Comparison of ENCODE assay signal across 21 mouse cellular contexts in genomic region chr2:45270035-45270434, GRCm38 (mm10).
DNase-seq lines count a peak whose midpoint lies in the region; ATAC-seq and TF ChIP-seq lines count a peak whose summit lies in the region.
"Had no signal": no experiment of that assay in that cellular context is flagged by ENCODE, and none has a peak within 500 bp of the region (broad histone marks: within the 10 kb centered on the region; RNA-seq: fewer than 3 reads in every experiment).

No protein-coding gene starts in this region.

- H3K4me1 ChIP-seq in liver, adult 2 months (ENCODE audit: control insufficient read depth, insufficient read depth, low read length) = no peaks in the 10 kb centered on the region
- H3K4me1 ChIP-seq in thymus, adult 2 months (replicated peaks; ENCODE audit: control insufficient read depth, insufficient read depth, low read length) = no peaks in the 10 kb centered on the region
- H3K4me1 ChIP-seq: embryonic facial prominence, embryonic 10.5 days; forebrain, embryonic 13.5 days had no signal

- H3K27me3 ChIP-seq in liver, adult 2 months (ENCODE audit: control insufficient read depth, insufficient read depth, low read length) = no peaks in the 10 kb centered on the region
- H3K27me3 ChIP-seq in thymus, adult 2 months (ENCODE audit: control insufficient read depth, insufficient read depth, low read length) = no peaks in the 10 kb centered on the region
- H3K27me3 ChIP-seq: forebrain, embryonic 13.5 days; heart, embryonic 15.5 days had no signal

- WGBS in liver, adult 2 months = 73% methylated on average over 2 of the region's 2 CpGs
- 92% methylated on average over 2 of the region's 2 CpGs for WGBS in thymus, adult 2 months

- no peak overlapping the region for H3K9ac ChIP-seq in liver, adult 2 months (ENCODE audit: low read depth, low read length)
- H3K9ac ChIP-seq: forebrain, embryonic 13.5 days; forebrain, postnatal 0 days; heart, embryonic 15.5 days had no signal

- TF ChIP-seq CTCF in liver, adult 2 months (IDR thresholded peaks at IDR 0.05; ENCODE audit: low read depth, low read length) = no peak
- no peak for TF ChIP-seq CTCF in thymus, adult 2 months (IDR thresholded peaks at IDR 0.05; ENCODE audit: borderline replicate concordance, control insufficient read depth, extremely low read depth, insufficient read depth, low read length, poor library complexity)

- no peak for TF ChIP-seq POLR2A in liver, adult 2 months (IDR thresholded peaks at IDR 0.05; ENCODE audit: extremely low read depth, insufficient read depth, low read length)
- no peak for TF ChIP-seq POLR2A in thymus, adult 2 months (IDR thresholded peaks at IDR 0.05; ENCODE audit: control insufficient read depth, extremely low read depth, insufficient read depth, low read length, poor library complexity)

- H3K79me2 ChIP-seq in liver, adult 2 months (ENCODE audit: control insufficient read depth, insufficient read depth, low read length) = no peaks in the 10 kb centered on the region

- H3K4me3 ChIP-seq in liver, adult 2 months (ENCODE audit: insufficient read depth, low read depth, low read length) = no peak overlapping the region
- H3K4me3 ChIP-seq in thymus, adult 2 months (ENCODE audit: control insufficient read depth, insufficient read depth, low read length) = no peak overlapping the region
- H3K4me3 ChIP-seq: embryonic facial prominence, embryonic 10.5 days; forebrain, embryonic 13.5 days; heart, adult 2 months; heart, embryonic 15.5 days had no signal

- DNase-seq in liver, adult 2 months (ENCODE audit: extremely low read depth, low read depth, low spot score) = peak; percentile 26
- DNase-seq in liver = no peak
- no peak for DNase-seq in right cerebral cortex, adult 18-20 months
- no peak for DNase-seq in right cerebral cortex, postnatal 14 days
- DNase-seq in thymus, adult 2 months = no peak
- DNase-seq: adrenal gland, adult 2 months; adrenal gland, postnatal 25 days; cerebellum, adult 18-20 months; cerebellum, adult 9-11 months; cerebellum, postnatal 36 days; forebrain, postnatal 0 days; gastrocnemius, postnatal 36 days; heart, postnatal 14 days had no signal

- ATAC-seq in granulocyte monocyte progenitor cell, adult 5-6 weeks (replicated peaks; ENCODE audit: poor library complexity, severe bottlenecking) = peak; percentile 84
- ATAC-seq in monocyte, adult 5-6 weeks (replicated peaks; ENCODE audit: insufficient number of reproducible peaks, low FRiP score, low TSS enrichment, poor library complexity, severe bottlenecking) = 0 out of 2 replicates have a peak, but pooled peaks have one; percentile 61
- ATAC-seq: forebrain, embryonic 13.5 days; forebrain, postnatal 0 days; hindbrain, embryonic 16.5 days; inflammation-experienced regulatory T-cells, adult 6 months had no signal

- no peaks in the 10 kb centered on the region for H3K36me3 ChIP-seq in liver, adult 2 months (ENCODE audit: control insufficient read depth, insufficient read depth, low read length)
- no peaks in the 10 kb centered on the region for H3K36me3 ChIP-seq in thymus, adult 2 months (ENCODE audit: control insufficient read depth, insufficient read depth, low read length)
- H3K36me3 ChIP-seq: embryonic facial prominence, embryonic 10.5 days; heart, embryonic 15.5 days had no signal

- no peak overlapping the region for H3K27ac ChIP-seq in liver, adult 2 months (replicated peaks; ENCODE audit: insufficient read depth, low read depth, low read length)
- H3K27ac ChIP-seq in thymus, adult 2 months (ENCODE audit: control insufficient read depth, insufficient read depth, low read length) = no peak overlapping the region
- H3K27ac ChIP-seq: embryonic facial prominence, embryonic 10.5 days; forebrain, embryonic 13.5 days; heart, adult 2 months; heart, embryonic 15.5 days had no signal
